In genomic region chr1:77465524-77465923, GRCm38 (mm10) we compare ENCODE assay signal across 24 mouse cellular contexts. TPM values are rescaled to one million over a fixed set of nuclear protein-coding genes. Genes with fewer than 3 reads are reported as not detected.
DNase-seq lines count a peak whose midpoint lies in the region; ATAC-seq and TF ChIP-seq lines count a peak whose summit lies in the region.
"Had no signal": no experiment of that assay in that cellular context is flagged by ENCODE, and none has a peak within 500 bp of the region (broad histone marks: within the 10 kb centered on the region; RNA-seq: fewer than 3 reads in every experiment).

No protein-coding gene starts in this region.

- no peaks in the 10 kb centered on the region for H3K9me3 ChIP-seq in midbrain, embryonic 16.5 days (replicated peaks; ENCODE audit: control insufficient read depth, low read length, poor library complexity, severe bottlenecking)
- H3K9me3 ChIP-seq in midbrain, postnatal 0 days (ENCODE audit: low read length) = no peaks in the 10 kb centered on the region
- H3K9me3 ChIP-seq: embryonic facial prominence, embryonic 15.5 days; forebrain, embryonic 13.5 days; heart, embryonic 10.5 days; hindbrain, embryonic 10.5 days had no signal

- TF ChIP-seq CTCF in layer of hippocampus, adult 2 months (conservative IDR thresholded peaks at IDR 0.05) = no peak
- TF ChIP-seq CTCF in midbrain, postnatal 0 days (IDR thresholded peaks at IDR 0.05) = no peak

- H3K36me3 ChIP-seq in midbrain, embryonic 16.5 days (ENCODE audit: control insufficient read depth, insufficient read depth, low read length) = no peaks in the 10 kb centered on the region
- no peaks in the 10 kb centered on the region for H3K36me3 ChIP-seq in midbrain, postnatal 0 days (ENCODE audit: insufficient read depth, low read length)
- H3K36me3 ChIP-seq: embryonic facial prominence, embryonic 15.5 days; G1E; heart, embryonic 10.5 days had no signal

- ATAC-seq in common myeloid progenitor, adult 5-6 weeks (replicated peaks; ENCODE audit: low read depth, poor library complexity, severe bottlenecking) = 0 out of 2 replicates have a peak, but pooled peaks have one; percentile 31
- ATAC-seq in granulocyte monocyte progenitor cell, adult 5-6 weeks (replicated peaks; ENCODE audit: poor library complexity, severe bottlenecking) = peak; percentile 21; the same call in 1 of the 2 replicates
- peak; percentile 37; the same call in 1 of the 2 replicates for ATAC-seq in megakaryocyte-erythroid progenitor cell, adult 5-6 weeks (replicated peaks; ENCODE audit: low FRiP score, low TSS enrichment, poor library complexity, severe bottlenecking)
- no peak for ATAC-seq in midbrain, embryonic 16.5 days
- no peak for ATAC-seq in midbrain, postnatal 0 days (ENCODE audit: low FRiP score)
- ATAC-seq: forebrain, embryonic 13.5 days; forebrain, postnatal 0 days had no signal

- 86% methylated on average over 4 of the region's 4 CpGs for WGBS in midbrain, embryonic 16.5 days
- 90% methylated on average over 4 of the region's 4 CpGs for WGBS in midbrain, postnatal 0 days

- no peak overlapping the region for H3K4me2 ChIP-seq in midbrain, embryonic 16.5 days (ENCODE audit: low read length)
- H3K4me2 ChIP-seq in midbrain, postnatal 0 days (ENCODE audit: low read depth, low read length, poor library complexity, severe bottlenecking) = no peak overlapping the region
- H3K4me2 ChIP-seq: embryonic facial prominence, embryonic 15.5 days; forebrain, embryonic 13.5 days; hindbrain, embryonic 14.5 days had no signal

- H3K27me3 ChIP-seq in midbrain, embryonic 16.5 days (ENCODE audit: control insufficient read depth, insufficient read depth, low read depth, low read length) = no peaks in the 10 kb centered on the region
- H3K27me3 ChIP-seq in midbrain, postnatal 0 days (ENCODE audit: insufficient read depth, low read length) = no peaks in the 10 kb centered on the region
- H3K27me3 ChIP-seq: embryonic facial prominence, embryonic 15.5 days; forebrain, embryonic 13.5 days had no signal

- H3K4me3 ChIP-seq in layer of hippocampus, adult 2 months = no peak overlapping the region
- H3K4me3 ChIP-seq in midbrain, embryonic 16.5 days (ENCODE audit: low read depth, low read length) = no peak overlapping the region
- no peak overlapping the region for H3K4me3 ChIP-seq in midbrain, postnatal 0 days (ENCODE audit: low read depth, low read length)
- H3K4me3 ChIP-seq: embryonic facial prominence, embryonic 15.5 days; erythroblast, embryonic 14.5 days; forebrain, embryonic 13.5 days; gastrocnemius, adult 2 months; heart, embryonic 10.5 days; hindbrain, embryonic 10.5 days had no signal

- no peak overlapping the region for H3K9ac ChIP-seq in midbrain, embryonic 16.5 days (ENCODE audit: low read depth, low read length)
- no peak overlapping the region for H3K9ac ChIP-seq in midbrain, postnatal 0 days (replicated peaks; ENCODE audit: low read length, poor library complexity, severe bottlenecking)
- H3K9ac ChIP-seq: embryonic facial prominence, embryonic 15.5 days; forebrain, embryonic 13.5 days; forebrain, postnatal 0 days; hindbrain, embryonic 14.5 days had no signal

- no peak for DNase-seq in layer of hippocampus, adult 2 months (ENCODE audit: low spot score in 2 of 2)
- no peak for DNase-seq in layer of hippocampus, adult 8-10 months (ENCODE audit: low spot score in 2 of 2)
- DNase-seq in midbrain, postnatal 0 days (ENCODE audit: low spot score) = no peak
- DNase-seq in cerebellum, adult 11 months = no peak
- DNase-seq: adrenal gland, postnatal 14 days; cerebellum, adult 18-20 months; cerebellum, adult 9-11 months; embryo, embryonic 11 days; forebrain, postnatal 0 days; gastrocnemius, adult 2 months; gastrocnemius, postnatal 25 days; heart, adult 18-20 months; heart, postnatal 14 days had no signal

- peaks cover 4% of the 10 kb centered on the region for H3K4me1 ChIP-seq in midbrain, embryonic 16.5 days (ENCODE audit: control insufficient read depth, insufficient read depth, low read length)
- no peaks in the 10 kb centered on the region for H3K4me1 ChIP-seq in midbrain, postnatal 0 days (ENCODE audit: insufficient read depth, low read length)

- peak overlapping the region; percentile 28; the same call in 1 of the 2 replicates for H3K27ac ChIP-seq in layer of hippocampus, adult 2 months
- H3K27ac ChIP-seq in midbrain, embryonic 16.5 days (ENCODE audit: low read length) = no peak overlapping the region
- H3K27ac ChIP-seq in midbrain, postnatal 0 days (ENCODE audit: low read depth, low read length) = no peak overlapping the region
- H3K27ac ChIP-seq: embryonic facial prominence, embryonic 15.5 days; forebrain, embryonic 13.5 days; gastrocnemius, adult 2 months; heart, embryonic 10.5 days; hindbrain, embryonic 10.5 days; hindbrain, embryonic 14.5 days had no signal

RNA-seq across cellular contexts. Expression of gene Epha4, which starts 49.4 kb away (rescaled TPM):
- total RNA-seq in layer of hippocampus, adult 2 months (2021) = 100 to 1,000 TPM; 334 to 340 TPM
- 100 to 1,000 TPM; 267 to 285 (median 281) TPM for total RNA-seq in layer of hippocampus, adult 8-10 months (2022)
- 1.0 and 1.5 TPM in 2 replicates for total RNA-seq in common myeloid progenitor, adult 5-6 weeks (2017)
- not detected in 2 replicates for total RNA-seq in granulocyte monocyte progenitor cell, adult 5-6 weeks (2014; fragmentation: Nextera tagmentation)
- 0.31 TPM in 1 of 2 replicates, not detected in the other for total RNA-seq in granulocyte monocyte progenitor cell, adult 5-6 weeks (2017)
- total RNA-seq in megakaryocyte-erythroid progenitor cell, adult 5-6 weeks (2014; fragmentation: Nextera tagmentation) = 0.25 and 1.2 TPM in 2 replicates
- 0.09 and 0.42 TPM in 2 replicates for total RNA-seq in megakaryocyte-erythroid progenitor cell, adult 5-6 weeks (2017)
- polyA plus RNA-seq in midbrain, embryonic 16.5 days (2015; fragmentation: Nextera tagmentation; extraction: Ambion mirVana) = 30.4 and 36.8 TPM in 2 replicates
- total RNA-seq in midbrain, postnatal 0 days (2014; rRNA removed) = 66.6 and 68.8 TPM in 2 replicates
- polyA plus RNA-seq in midbrain, postnatal 0 days (2015; fragmentation: Nextera tagmentation; extraction: Ambion mirVana) = 23.3 and 26.6 TPM in 2 replicates
- polyA plus RNA-seq: erythroblast, embryonic 14.5 days; G1E had no signal

Comparison
In these comparisons a context has a peak if more than half of its experiments do, and no peak if none do; other contexts are left out.
1. ATAC-seq: peak in common myeloid progenitor, adult 5-6 weeks (single experiment), granulocyte monocyte progenitor cell, adult 5-6 weeks (single experiment) and megakaryocyte-erythroid progenitor cell, adult 5-6 weeks (single experiment); none in midbrain, embryonic 16.5 days (single experiment) and midbrain, postnatal 0 days (single experiment).
2. RNA of gene Epha4, which starts 49.4 kb away (total RNA-seq): 334 to 340 TPM in layer of hippocampus, adult 2 months, 267 to 285 TPM in layer of hippocampus, adult 8-10 months and 66.6 to 68.8 TPM in midbrain, postnatal 0 days; 1.0 to 1.5 TPM in common myeloid progenitor, adult 5-6 weeks, 0.09 to 1.2 TPM in megakaryocyte-erythroid progenitor cell, adult 5-6 weeks and 0.31 TPM in granulocyte monocyte progenitor cell, adult 5-6 weeks; every median in the first group is over 10 times any median in the second.